Mouse (Mus musculus) testis, adult 2 months (tissue): ENCODE data around the gene Traf7.

ENCODE experiments used
- CTCF ChIP-seq: fragments of 200-500 bp; IDR thresholded peaks from 2 replicates; pipeline ENCODE4 v1.5.1; 2012; ENCODE audit warnings: low read depth, mild to moderate bottlenecking, inconsistent platforms, low read length, moderate library complexity; ENCODE audit not compliant: control insufficient read depth, insufficient read depth, insufficient replicate concordance
- POLR2A ChIP-seq: fragments of 200-500 bp; IDR thresholded peaks from 2 replicates; pipeline ENCODE4 v1.6.1; 2012; ENCODE audit warnings: low read depth, mild to moderate bottlenecking, inconsistent platforms, low read length, moderate library complexity; ENCODE audit not compliant: control insufficient read depth

- TF ChIP-seq POLR2A (no peak), CTCF (no peak)
These were observed 23.3 kb upstream of the Traf7 start for GRCm38 (mm10) chr17:24551050-24551444.
